Mouse (Mus musculus) liver, embryonic 12.5 days (tissue): ENCODE measurements at regions not wholly inside any gene's neighbourhood (a gene's known extent, or its start where the extent isn't known, plus 50 kb on each side); places are given as distances from the start of the nearest gene placed in this dataset.

Experiments used
- ATAC-seq: fragments of 200-750 bp; cut with Nextera tagmentation; 2 replicates; pipeline ENCODE4 v1.8.0; 2017; ENCODE audit warnings: moderate number of reproducible peaks, mild to moderate bottlenecking, moderate library complexity
- H3K27ac ChIP-seq: fragments of 300-500 bp; sonication (generic); 2 replicates; pipeline ENCODE4 v1.5.1; 2016; ENCODE audit warnings: mild to moderate bottlenecking
- H3K27me3 ChIP-seq: fragments of 300-500 bp; sonication (generic); replicated peaks from 2 replicates; pipeline ENCODE4 v1.6.1; 2016; ENCODE audit warnings: mild to moderate bottlenecking, moderate library complexity
- H3K36me3 ChIP-seq: fragments of 300-500 bp; sonication (generic); 2 replicates; pipeline ENCODE4 v1.6.1; 2016; ENCODE audit warnings: mild to moderate bottlenecking, moderate library complexity
- H3K4me1 ChIP-seq: fragments of 300-500 bp; sonication (generic); 2 replicates; pipeline ENCODE4 v1.6.1; 2016
- H3K4me2 ChIP-seq: fragments of 300-500 bp; sonication (generic); 2 replicates; pipeline ENCODE4 v1.6.1; 2016; ENCODE audit warnings: mild to moderate bottlenecking, moderate library complexity
- H3K4me3 ChIP-seq: fragments of 300-500 bp; sonication (generic); 2 replicates; pipeline ENCODE4 v1.5.1; 2016; ENCODE audit warnings: mild to moderate bottlenecking, moderate library complexity
- H3K9ac ChIP-seq: fragments of 300-500 bp; sonication (generic); 2 replicates; pipeline ENCODE4 v1.6.1; 2016; ENCODE audit warnings: mild to moderate bottlenecking, moderate library complexity
- H3K9me3 ChIP-seq: fragments of 300-500 bp; sonication (generic); replicated peaks from 2 replicates; pipeline ENCODE4 v1.6.1; 2016; ENCODE audit warnings: mild to moderate bottlenecking, moderate library complexity
- WGBS: fragments of 180-500 bp; shearing (Covaris S2); methylation state at CpG from one replicate; pipeline ENCODE4 v1.1.7; 2016; ENCODE audit not compliant: insufficient replicate concordance; 5-methylcytosine and 5-hydroxymethylcytosine counted together

- 0 out of 2 replicates have a peak, but pooled peaks cover 3% of the 10 kb centered on the region for H3K9me3 ChIP-seq
- 63% methylated on average over 7 of the region's 8 CpGs for WGBS
Measured at GRCm38 (mm10) chr10:117436308-117436874, 56.6 kb upstream of the Cpsf6 start.

GRCm38 (mm10) chr10:117435734-117436121 lies 55.9 kb upstream of the Cpsf6 start:
- peak; percentile 35 for ATAC-seq
- no peak overlapping the region for H3K9ac ChIP-seq

More at GRCm38 (mm10) chr10:117436308-117436874, 56.6 kb upstream of the Cpsf6 start:
- Histone ChIP-seq H3K4me2 (no peak overlapping the region), H3K9ac (no peak overlapping the region), H3K27ac (no peak overlapping the region), H3K4me3 (no peak overlapping the region), H3K27me3 (no peaks in the 10 kb centered on the region), H3K36me3 (no peaks in the 10 kb centered on the region), H3K4me1 (peaks cover 20% of the 10 kb centered on the region)
- no peak for ATAC-seq

GRCm38 (mm10) chr10:117434871-117435733 lies 55.3 kb upstream of the Cpsf6 start:
- Histone ChIP-seq H3K27me3 (no peaks in the 10 kb centered on the region), H3K4me3 (peak overlapping the region; percentile 36), H3K4me2 (peak overlapping the region; percentile 66), H3K9ac (peak overlapping the region; percentile 14; the same call in 1 of the 2 replicates), H3K9me3 (0 out of 2 replicates have a peak, but pooled peaks cover 3% of the 10 kb centered on the region), H3K4me1 (peaks cover 20% of the 10 kb centered on the region), H3K27ac (peak overlapping the region; percentile 33), H3K36me3 (no peaks in the 10 kb centered on the region)
- peak; percentile 73 for ATAC-seq
- WGBS: 4% methylated on average over 33 of the region's 33 CpGs

More at GRCm38 (mm10) chr10:117435734-117436121, 55.9 kb upstream of the Cpsf6 start:
- Histone ChIP-seq H3K4me2 (peak overlapping the region; percentile 66), H3K27me3 (no peaks in the 10 kb centered on the region), H3K4me1 (peaks cover 20% of the 10 kb centered on the region), H3K4me3 (peak overlapping the region; percentile 36; the same call in 1 of the 2 replicates), H3K27ac (no peak overlapping the region), H3K9me3 (0 out of 2 replicates have a peak, but pooled peaks cover 3% of the 10 kb centered on the region), H3K36me3 (no peaks in the 10 kb centered on the region)
- 44% methylated on average over 12 of the region's 12 CpGs for WGBS

GRCm38 (mm10) chr10:117434293-117434842 lies 54.6 kb upstream of the Cpsf6 start:
- peaks cover 20% of the 10 kb centered on the region for H3K4me1 ChIP-seq
- peak overlapping the region; percentile 66 for H3K4me2 ChIP-seq
- WGBS: 77% methylated on average over 8 of the region's 8 CpGs
- no peak overlapping the region for H3K4me3 ChIP-seq
- no peaks in the 10 kb centered on the region for H3K9me3 ChIP-seq
- H3K9ac ChIP-seq: no peak overlapping the region
- ATAC-seq: no peak
- peak overlapping the region; percentile 33; the same call in 1 of the 2 replicates for H3K27ac ChIP-seq
- H3K36me3 ChIP-seq: no peaks in the 10 kb centered on the region
- no peaks in the 10 kb centered on the region for H3K27me3 ChIP-seq

GRCm38 (mm10) chr10:117433547-117434292 lies 53.9 kb upstream of the Cpsf6 start:
- ATAC-seq: no peak
- H3K4me2 ChIP-seq: no peak overlapping the region
- no peaks in the 10 kb centered on the region for H3K36me3 ChIP-seq
- H3K9ac ChIP-seq: no peak overlapping the region
- WGBS: 79% methylated on average over 12 of the region's 12 CpGs
- no peaks in the 10 kb centered on the region for H3K9me3 ChIP-seq
- H3K27ac ChIP-seq: no peak overlapping the region
- peaks cover 20% of the 10 kb centered on the region for H3K4me1 ChIP-seq
- H3K4me3 ChIP-seq: no peak overlapping the region
- no peaks in the 10 kb centered on the region for H3K27me3 ChIP-seq

GRCm38 (mm10) chr10:117432871-117433546 lies 53.2 kb upstream of the Cpsf6 start:
- Histone ChIP-seq H3K27ac (no peak overlapping the region), H3K4me1 (peaks cover 20% of the 10 kb centered on the region), H3K9me3 (no peaks in the 10 kb centered on the region), H3K27me3 (no peaks in the 10 kb centered on the region), H3K4me3 (0 out of 2 replicates have a peak overlapping the region, but pooled peaks have one; percentile 21), H3K36me3 (no peaks in the 10 kb centered on the region), H3K9ac (no peak overlapping the region), H3K4me2 (peak overlapping the region; percentile 58)
- 80% methylated on average over 7 of the region's 7 CpGs for WGBS
- ATAC-seq: no peak

GRCm38 (mm10) chr10:117432415-117432814 lies 52.6 kb upstream of the Cpsf6 start:
- Histone ChIP-seq H3K4me3 (0 out of 2 replicates have a peak overlapping the region, but pooled peaks have one; percentile 21), H3K36me3 (no peaks in the 10 kb centered on the region), H3K27me3 (no peaks in the 10 kb centered on the region), H3K27ac (no peak overlapping the region), H3K9me3 (no peaks in the 10 kb centered on the region), H3K4me1 (peaks cover 20% of the 10 kb centered on the region), H3K9ac (no peak overlapping the region), H3K4me2 (peak overlapping the region; percentile 58)
- peak; percentile 58 for ATAC-seq
- 8% methylated on average over 21 of the region's 21 CpGs for whole genome bisulfite sequencing

- peak overlapping the region; percentile 58 for H3K4me2 ChIP-seq
- no peak overlapping the region for H3K4me3 ChIP-seq
- no peaks in the 10 kb centered on the region for H3K9me3 ChIP-seq
- peaks cover 20% of the 10 kb centered on the region for H3K4me1 ChIP-seq
- H3K36me3 ChIP-seq: no peaks in the 10 kb centered on the region
- WGBS: 61% methylated on average over 12 of the region's 12 CpGs
- H3K9ac ChIP-seq: no peak overlapping the region
- H3K27me3 ChIP-seq: no peaks in the 10 kb centered on the region
- no peak for ATAC-seq
- no peak overlapping the region for H3K27ac ChIP-seq
Measured at GRCm38 (mm10) chr10:117431850-117432249, 52.0 kb upstream of the Cpsf6 start.

- ATAC-seq: no peak
- H3K36me3 ChIP-seq: no peaks in the 10 kb centered on the region
- H3K9ac ChIP-seq: no peak overlapping the region
- no peak overlapping the region for H3K4me3 ChIP-seq
- peaks cover 20% of the 10 kb centered on the region for H3K4me1 ChIP-seq
- WGBS: 45% methylated on average over 3 of the region's 3 CpGs
- no peak overlapping the region for H3K4me2 ChIP-seq
- no peaks in the 10 kb centered on the region for H3K27me3 ChIP-seq
- H3K9me3 ChIP-seq: no peaks in the 10 kb centered on the region
- no peak overlapping the region for H3K27ac ChIP-seq
Measured at GRCm38 (mm10) chr10:117431086-117431619, 51.3 kb upstream of the Cpsf6 start.

- Histone ChIP-seq H3K4me3 (no peak overlapping the region), H3K9ac (no peak overlapping the region), H3K27ac (no peak overlapping the region), H3K36me3 (no peaks in the 10 kb centered on the region), H3K27me3 (no peaks in the 10 kb centered on the region), H3K9me3 (no peaks in the 10 kb centered on the region), H3K4me2 (no peak overlapping the region), H3K4me1 (peaks cover 16% of the 10 kb centered on the region)
- WGBS: 65% methylated on average over 5 of the region's 5 CpGs
- no peak for ATAC-seq
Measured at GRCm38 (mm10) chr10:117430224-117430884, 50.5 kb upstream of the Cpsf6 start.
